Mouse (Mus musculus) Muller cell, postnatal 12 days (primary cell): ENCODE results near the gene Mrps2.
"Not testable (repeated sequence)": the region's sequence is repeated elsewhere in the genome, so short reads cannot be mapped to it uniquely, and the experiment has no call there.

Experiments used
- DNase-seq: peaks from one replicate; pipeline ENCODE4 v3.0.0-alpha.2; 2015; ENCODE audit errors: inconsistent ontology term

Mrps2 gene

DNA sequence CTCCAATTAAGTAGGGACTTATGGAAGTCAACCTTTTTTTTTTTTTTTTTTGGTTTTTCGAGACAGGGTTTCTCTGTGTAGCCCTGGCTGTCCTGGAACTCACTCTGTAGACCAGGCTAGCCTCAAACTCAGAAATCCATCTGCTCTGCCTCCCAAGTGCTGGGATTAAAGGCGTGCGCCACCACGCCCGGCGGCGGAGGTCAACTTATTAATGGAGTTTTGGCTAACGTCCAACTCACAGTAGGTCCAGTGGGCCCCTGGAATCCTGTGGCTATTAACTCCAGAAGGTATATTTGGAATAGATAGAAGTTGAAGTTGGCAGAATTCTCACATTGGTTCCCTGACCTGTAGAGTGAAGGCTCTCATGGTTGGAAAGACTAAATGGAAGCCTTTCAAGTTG is 4.1 kb downstream of the Mrps2 start:
- not testable (repeated sequence) for DNase-seq

DNA sequence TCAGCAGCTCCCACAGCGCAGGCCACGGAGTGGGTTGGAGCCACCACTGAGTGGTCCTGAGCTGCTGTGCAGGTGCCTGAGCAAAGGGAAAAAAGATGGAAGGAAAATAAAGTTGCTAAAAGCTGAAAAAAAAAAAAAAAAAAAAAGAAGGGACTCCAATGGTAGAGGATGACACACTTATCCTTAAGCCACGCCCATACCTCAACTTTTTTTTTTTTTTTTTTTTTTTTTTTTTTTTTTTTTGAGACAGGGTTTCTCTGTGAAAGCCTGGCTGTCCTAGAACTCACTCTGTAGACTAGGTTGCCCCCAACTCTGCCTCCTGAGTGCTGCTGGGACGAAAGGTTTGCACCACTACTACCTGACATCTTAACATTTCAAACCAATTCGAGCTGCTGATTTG is 10.1 kb downstream of the Mrps2 start:
- not testable (repeated sequence) for DNase-seq

DNA sequence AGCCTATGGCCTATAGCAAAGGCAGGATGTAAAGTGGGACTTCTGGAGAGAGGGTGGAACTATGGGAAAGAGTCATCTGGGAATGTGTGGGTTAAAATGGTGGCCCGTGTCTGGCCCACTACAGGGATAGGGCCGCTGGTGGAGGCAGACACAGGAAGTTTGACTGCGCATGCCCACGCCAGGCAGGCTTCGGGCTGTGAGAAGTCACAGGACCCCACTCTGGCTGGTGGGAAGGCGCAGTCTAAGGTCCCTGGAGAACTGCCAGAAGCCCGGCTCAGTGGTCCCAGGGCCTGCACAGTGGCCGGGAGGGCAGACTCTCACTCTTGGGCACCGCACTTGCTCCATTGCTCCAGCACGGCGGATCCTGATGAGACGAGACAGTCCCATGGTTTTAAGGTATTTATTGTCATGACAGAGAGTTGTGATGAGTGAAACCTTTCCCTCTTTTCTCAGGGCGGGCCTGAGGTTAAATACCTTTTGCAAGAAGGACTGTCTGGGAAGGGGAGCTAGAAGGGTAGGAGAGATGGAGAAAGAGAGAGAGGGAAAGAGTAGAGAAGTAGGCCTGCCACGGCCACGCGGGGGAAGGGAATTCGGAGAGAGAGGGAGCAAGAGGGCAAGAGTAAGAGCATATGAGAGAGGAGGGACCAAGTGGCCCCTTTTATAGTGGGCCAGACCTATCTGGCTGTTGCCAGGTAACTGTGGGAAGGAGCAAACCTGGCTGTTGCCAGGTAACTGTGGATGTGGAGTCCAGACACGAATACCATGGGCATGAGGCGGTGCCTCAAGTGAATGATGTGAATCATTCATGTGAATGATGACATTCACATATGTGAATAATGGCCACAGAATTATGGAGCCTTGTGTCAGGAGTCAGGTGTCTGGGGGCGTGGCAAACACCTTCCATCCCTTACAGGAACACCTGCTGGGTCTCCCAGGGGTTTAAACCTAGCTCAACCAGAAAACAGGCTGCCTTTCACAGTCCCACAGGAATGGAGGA is 11.6 kb downstream of the Mrps2 start:
- no peak for DNase-seq

DNA sequence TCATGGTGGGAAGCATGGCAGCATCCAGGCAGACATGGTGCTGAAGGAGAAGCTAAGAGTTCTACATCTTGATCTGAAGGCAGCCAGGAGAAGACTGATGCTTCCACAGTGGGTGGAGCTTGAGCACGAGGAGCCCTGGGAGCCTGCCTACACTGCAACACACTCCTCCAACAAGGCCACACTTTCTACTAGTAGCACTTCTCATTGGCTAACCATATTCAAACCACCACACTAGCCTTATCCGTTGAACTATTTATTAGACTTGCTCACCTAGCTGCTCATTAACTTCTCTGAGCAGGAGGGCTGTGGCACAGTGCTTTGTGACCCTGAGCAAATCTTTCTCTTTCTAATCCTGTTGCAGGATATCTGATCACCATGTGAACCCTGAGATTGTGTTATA is 16.0 kb downstream of the Mrps2 start:
- no peak for DNase-seq

DNA sequence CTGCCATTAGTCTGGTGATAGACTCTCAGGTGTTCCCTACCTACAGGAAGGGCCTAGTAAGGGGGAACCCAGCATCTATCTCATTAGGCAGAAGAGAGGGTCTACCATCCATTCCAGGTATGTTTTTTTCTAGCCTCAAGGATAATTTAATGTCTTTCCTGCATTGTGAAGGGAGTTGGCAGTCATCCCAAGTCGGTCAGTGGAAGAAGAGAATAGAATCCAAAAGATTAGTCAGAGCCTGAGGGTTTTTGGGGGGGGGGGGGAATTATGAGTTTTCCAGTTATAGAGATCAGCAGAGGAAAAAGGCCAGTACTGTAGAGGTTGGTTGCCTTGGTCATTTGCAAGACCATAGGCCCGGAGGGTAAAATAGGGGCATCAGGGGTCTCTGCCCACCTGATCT is 26.7 kb downstream of the Mrps2 start:
- DNase-seq, result peak; percentile 36

DNA sequence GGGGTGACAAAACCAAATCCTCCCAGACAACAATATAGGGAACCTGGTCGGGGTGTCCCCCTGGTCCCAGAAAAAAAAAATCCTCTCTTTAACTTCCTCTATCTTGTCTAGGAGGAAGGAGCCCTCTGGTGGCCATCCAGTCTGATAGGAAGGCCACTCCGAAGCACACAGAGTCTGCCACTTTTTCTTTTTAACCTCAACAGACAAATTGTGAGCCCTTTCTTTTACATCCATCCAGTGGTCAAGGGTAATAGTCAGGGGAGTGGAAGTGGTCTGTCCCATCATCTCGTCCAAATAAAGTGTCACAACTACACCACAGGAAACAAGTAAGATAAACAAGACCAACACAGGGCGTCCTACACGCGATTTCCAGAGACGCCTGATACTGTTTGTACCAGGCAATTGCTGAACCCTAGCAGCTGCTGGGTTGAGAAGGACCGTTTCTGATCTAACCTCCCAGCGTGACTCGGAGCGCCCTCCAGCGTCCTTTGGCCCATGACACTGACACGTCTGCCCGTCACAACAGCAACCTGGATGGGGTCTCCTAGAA is 27.4 kb downstream of the Mrps2 start:
- DNase-seq, result no peak

DNA sequence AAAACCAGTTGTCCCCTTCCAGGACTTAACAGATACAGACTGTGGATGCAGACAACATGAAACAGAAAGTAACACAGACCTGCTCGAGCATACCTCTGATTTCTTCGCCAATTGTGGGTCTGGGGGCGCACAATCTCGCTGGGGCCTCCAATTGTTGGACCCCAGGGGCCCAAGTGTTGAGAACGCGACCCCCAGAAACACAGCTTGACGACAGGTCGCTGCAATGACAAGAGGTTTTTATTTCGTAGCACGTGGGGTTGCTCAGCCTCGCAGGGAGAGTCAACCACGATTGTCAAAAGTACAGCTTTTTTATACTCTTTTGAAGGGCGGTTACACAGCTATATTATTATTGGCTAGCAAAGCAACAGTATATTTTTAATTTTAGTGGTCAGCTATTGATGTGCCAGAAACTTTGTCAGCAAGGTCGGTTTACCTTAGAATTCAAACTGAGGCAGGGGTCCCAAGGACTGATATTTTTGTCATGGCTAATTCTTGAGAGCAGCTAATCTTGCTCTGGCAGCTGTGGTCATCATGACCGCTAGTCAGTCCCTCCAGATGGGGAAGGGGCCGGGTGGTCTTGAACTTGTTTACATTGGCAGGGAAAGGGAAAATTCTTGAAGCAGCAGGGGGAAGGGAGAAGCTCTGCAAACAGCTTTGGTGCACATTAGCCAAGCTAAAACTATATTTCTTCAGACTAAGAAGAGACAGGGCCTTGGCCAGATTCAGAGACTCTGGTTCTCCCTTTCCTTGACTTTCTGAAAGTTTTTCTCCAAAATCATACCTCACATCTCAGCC is 28.1 kb downstream of the Mrps2 start:
- DNase-seq, result no peak

DNA sequence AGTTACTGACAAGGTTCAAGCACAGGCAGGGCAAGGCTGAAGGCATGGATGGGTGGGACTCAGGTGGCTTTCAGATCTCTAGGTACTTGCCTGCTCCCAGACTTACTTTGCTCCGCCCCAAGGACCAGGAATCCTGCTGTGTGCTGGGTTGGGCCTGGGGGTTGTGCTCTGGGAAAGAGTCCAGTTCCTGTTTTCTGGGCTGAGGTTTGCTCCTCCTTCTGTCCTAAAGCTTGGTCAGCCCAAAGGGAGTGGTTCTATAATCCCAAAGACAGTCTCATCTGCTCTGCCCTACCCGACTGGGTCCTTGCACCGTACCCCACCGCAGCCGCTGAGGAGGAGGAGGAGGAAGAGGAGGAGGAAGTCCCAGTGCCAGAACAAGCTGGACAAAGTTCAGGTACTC is 28.8 kb downstream of the Mrps2 start, which contains the start of gene Gbgt1:
Gbgt1 (plus strand) TSS at position 221 of the 400 bp plus-strand sequence.
- no peak for DNase-seq

DNA sequence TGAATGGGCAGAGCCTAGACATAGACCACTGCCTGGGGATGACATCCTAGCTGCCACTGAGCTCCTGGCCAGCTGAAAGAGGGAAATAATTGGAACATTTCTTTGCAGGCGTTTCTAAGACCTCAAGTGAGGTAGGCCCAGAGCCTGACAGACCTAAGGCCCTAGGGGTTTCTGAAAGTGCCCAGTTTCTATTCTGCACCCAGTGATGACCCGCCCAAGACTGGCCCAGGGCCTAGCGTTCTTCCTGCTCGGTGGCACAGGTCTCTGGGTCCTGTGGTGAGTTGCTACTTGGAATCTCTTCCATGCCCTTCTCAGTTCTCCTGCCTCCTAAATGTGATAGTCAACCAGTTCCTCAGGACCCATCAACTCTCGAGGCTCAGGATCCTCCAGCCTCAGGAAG is 29.7 kb downstream of the Mrps2 start:
- DNase-seq, result no peak

DNA sequence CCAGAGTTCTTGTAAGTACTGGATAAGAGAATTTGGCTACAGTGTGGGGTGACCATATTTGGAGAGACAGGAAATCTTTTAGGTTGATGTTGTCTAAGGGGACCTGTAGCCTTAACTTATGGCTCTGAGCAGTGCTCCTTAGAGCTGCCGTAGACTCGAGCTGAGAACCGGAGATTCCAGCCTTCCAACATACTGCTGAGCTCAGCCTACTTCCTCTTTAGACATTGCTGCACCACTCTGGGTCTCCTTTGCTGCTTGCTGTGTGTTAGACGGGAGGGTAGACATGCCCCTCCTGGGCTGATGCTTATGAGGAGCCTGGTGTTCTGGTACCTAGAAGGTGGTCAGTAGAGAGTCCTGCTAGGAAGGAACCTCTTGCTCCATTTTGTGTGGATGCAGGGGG is 30.6 kb downstream of the Mrps2 start:
- no peak for DNase-seq

DNA sequence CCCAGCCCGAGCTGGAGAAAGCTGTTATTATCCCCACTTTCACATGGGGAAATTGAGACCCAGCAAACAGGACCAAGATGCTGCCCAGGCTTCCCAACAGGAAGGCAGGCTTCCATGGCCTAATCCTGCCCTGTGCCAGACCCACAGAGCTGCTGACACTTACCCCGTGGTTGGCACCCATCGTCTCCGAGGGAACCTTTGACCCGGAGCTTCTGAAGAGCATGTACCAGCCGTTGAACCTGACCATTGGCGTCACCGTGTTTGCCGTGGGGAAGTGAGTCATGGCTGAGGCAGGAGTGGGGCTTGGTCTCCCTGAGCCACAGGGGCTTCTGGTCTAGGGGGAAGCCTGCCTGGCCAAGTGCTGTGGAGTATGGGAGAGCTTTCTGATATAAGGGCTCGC is 35.1 kb downstream of the Mrps2 start:
- no peak for DNase-seq

DNA sequence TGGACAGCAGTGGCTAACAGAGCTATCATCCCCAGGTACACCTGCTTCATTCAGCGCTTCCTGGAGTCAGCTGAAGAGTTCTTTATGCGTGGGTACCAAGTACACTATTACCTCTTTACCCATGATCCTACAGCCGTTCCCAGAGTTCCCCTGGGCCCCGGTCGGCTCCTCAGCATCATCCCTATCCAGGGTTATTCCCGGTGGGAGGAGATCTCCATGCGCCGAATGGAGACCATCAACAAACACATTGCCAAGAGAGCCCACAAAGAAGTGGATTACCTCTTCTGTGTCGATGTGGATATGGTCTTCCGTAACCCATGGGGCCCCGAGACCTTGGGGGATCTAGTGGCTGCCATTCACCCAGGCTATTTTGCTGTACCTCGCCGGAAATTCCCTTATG is 36.8 kb downstream of the Mrps2 start:
- no peak for DNase-seq

DNA sequence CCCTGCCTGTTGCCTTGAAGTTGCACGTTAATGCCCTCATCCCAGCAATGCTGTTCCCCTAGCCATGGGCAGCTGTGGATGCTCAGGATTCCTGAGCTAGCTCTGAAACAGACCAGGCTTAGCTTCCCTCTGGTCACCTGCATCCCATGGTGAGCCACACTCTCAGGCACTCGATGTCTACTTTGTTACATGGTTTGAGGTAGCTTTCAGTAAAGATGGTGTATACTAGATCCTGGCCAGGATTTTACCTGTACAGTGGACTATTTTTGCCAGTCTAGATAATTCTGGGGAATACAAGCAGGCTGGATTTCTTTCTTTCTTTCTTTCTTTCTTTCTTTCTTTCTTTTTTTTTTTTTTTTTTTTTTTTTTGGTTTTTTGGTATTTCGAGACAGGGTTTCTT is 37.9 kb downstream of the Mrps2 start, which contains the start of gene Gm10134:
Gm10134 (plus strand) TSS at position 301 of the 400 bp plus-strand sequence.
- DNase-seq, result no peak

DNA sequence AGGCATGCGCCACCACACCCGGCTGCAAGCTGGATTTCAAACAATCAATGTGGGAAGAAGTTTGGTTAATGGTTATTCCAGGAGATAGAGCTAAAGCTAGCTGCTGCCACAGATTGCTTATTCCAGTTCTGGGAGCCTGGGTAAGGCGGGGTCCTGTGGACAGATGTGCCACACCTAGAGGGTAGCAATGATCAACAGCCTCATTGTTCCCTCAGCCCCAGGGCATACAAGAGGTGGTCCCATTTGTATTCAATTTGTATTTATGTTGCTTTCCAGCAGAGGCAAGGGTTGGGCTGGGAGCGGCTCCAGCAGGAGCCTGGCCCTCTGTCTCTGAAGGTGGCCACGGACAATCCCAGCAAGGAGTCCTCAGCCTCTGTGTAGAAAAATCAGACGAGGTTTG is 38.4 kb downstream of the Mrps2 start:
- no peak for DNase-seq

DNA sequence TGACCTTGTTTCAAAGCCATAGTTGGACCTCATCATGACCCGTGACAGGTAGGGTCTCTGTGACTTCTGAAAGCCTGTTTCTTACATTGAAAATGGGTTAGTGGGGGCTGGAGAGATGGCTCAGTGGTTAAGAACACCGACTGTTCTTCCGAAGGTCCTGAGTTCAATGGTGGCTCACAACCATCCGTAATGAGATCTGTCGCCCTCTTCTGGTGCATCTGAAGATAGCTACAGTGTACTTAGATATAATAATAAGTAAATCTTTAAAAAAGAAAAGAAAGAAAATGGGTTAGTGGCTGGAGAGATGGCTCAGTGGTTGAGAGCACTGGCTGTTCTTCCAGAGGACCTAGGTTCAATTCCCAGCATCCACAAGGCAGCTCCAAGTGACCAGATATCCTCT is 43.7 kb downstream of the Mrps2 start:
- not testable (repeated sequence) for DNase-seq

DNA sequence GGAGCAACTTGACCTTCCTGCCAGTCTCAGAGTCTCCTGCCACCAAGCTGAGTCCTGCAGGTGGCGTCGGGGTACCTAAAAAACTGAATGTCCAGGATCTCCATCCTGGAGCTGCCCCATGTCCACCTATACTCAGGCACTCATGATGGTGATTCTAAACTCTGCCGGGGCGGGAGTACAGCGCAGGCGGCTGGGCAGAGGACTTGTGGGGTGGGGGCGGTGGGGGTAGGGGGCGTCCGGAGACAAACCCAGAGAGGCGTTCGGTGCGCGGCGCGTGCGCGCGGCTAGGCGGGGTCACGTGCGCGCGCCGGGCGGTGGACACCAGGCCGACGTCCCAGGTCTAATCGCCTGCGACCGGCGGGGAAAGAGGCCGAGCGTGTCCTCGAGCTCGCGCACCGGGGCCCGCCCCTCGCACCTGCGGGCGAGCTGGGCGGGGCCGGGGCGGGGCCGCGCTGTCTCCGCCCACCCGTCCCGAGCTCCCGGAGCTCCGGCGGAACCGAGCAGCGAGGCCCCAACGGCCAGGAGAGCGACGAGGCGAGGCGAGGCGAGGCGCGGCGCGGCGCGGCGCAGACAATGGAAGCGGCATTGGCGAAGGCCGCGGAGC is 45.0 kb downstream of the Mrps2 start, which contains the start of gene Ralgds:
Ralgds (plus strand) TSS at position 328 of the 604 bp plus-strand sequence.
- peak; percentile 66 for DNase-seq

DNA sequence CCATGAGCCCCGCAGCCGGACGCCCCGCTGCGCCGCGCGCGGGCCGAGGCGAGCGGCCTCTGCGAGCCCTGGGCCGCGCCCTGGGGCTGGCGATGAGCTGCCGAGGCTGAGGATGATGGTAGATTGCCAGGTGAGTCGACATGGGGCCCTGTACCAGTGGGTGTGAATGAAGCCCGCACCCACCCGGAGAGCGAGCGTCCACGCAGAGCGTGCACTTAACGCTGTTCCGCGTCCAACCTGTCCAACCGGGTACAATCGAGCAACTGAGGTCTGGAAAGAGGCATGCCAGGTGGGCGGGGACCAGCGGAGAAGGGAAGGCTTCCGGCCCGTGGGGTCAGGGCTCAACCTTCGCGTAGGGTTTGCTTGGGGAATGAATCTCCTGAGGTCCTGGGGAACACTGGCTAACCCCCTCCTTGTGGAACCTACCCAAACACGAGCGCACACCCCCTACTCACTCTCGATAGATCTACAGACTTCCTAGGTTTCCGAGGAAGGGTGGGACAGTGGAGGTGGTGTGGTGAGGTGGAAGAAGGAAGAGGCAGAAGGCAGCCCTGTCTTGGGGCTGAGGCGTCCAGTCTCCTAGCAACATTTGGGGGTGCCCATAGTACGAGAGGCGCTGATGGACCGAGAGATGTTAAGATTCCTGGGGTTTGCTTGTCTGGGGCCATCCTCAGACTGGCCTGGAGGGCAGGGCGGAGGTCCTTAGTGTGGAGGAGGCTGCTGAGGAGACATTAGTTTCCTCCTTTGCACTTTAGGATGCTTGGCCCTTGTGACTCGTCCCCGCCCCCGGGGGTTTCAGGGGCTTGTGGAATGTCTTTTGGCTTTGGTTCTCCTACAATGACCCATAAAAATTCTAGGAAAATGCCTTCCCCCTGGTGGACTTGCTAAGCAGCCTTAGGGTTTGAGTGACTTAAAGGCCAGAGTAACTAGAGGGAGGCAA is 45.8 kb downstream of the Mrps2 start:
- peak; percentile 49 for DNase-seq

DNA sequence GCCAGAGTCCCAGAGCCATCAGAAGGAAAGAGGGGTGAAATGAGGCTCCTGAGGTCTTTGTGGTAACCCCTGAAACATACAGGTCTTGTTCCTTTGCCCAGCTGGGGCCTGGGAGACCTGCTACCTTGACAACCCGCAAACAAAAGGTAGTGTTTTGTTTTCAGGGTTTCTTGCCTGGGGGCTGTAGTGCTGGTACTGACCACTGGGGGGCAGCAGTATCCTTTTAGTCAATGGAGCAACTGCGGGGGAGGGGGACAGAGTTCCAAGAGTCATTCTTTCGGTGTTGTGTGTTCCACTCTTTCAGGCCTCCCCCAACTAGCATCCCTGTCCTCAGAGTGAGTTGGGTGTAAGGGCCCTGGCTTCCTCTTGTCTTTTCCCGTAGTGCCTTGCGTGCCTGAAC is 46.6 kb downstream of the Mrps2 start:
- DNase-seq, result peak; percentile 86

DNA sequence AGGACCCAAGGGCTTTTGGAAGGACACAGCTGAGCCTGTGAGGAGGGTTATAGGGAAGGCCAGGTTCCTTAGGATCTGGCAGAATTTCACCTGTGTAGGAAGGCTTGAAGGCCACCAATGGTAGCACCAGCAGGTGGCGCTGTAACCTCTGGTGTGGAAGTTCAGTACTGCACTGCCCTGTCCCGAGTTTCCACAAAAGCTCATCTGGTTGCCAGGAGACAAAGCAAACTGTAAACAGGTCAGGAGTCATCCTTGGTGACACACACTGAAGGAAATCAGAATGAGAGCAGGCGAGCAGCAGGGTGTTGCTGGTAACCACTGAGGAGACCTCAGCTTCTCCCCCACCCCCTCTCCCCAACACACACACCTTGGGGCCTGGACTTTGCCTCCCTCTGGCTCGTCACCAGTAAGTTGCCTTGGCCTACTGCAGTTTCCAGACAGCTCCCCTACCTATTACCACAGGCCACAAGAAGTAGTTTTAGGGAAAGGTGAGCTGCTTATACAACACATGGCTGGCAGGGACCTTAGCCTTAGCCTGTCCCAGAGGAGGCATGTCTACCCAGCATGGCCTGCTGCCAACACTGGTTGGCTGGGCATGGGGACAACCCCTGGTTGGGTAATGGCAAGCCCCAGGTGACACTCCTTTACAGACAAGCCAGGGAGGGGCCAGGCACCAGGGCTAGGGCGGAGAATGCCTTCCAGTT is 49.5 kb downstream of the Mrps2 start:
- DNase-seq, result peak; percentile 79

DNA sequence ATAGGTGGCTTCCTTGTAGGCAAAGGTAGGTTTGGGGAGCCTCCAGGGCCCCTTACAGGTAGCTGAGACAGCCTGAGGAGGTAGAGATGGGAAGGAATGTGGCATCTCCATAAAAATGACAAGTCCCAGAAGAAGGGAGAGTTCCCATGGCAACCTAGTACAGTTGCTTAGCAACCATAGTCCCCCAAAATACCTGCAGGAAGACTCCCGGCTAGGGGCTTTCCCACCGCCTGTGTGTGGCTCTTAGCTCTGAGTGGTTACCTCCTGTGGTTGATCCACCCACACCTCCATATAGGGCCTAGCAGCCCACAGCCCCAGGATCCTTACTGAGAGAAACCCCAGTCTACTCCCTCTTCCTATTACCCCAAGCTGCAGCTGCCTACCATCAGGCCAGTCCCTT is 50.4 kb downstream of the Mrps2 start:
- DNase-seq, result no peak
